Mouse (Mus musculus): ENCODE data around the gene Lrrn2.
"Not testable (repeated sequence)": the region's sequence is repeated elsewhere in the genome, so short reads cannot be mapped to it uniquely, and the experiment has no call there.

Gene Lrrn2

GRCm38 (mm10) chr1:132934856-132935255 is 54.8 kb downstream of the Lrrn2 start:
- peak; percentile 55 for DNase-seq

GRCm38 (mm10) chr1:132937296-132938030 is 57.4 kb downstream of the Lrrn2 start:
- DNase-seq, result no peak

- DNase-seq, result peak; percentile 51
Observed at GRCm38 (mm10) chr1:132938975-132939374, 58.9 kb downstream of the Lrrn2 start.

GRCm38 (mm10) chr1:132945826-132946225 is 65.8 kb downstream of the Lrrn2 start:
- no peak for DNase-seq

GRCm38 (mm10) chr1:132947811-132948210 is 67.7 kb downstream of the Lrrn2 start:
- DNase-seq, result no peak

GRCm38 (mm10) chr1:132956809-132957208 is 76.7 kb downstream of the Lrrn2 start:
- no peak for DNase-seq

- no peak for DNase-seq
Observed at GRCm38 (mm10) chr1:132961751-132962150, 81.7 kb downstream of the Lrrn2 start.

GRCm38 (mm10) chr1:132964106-132964505 is 84.0 kb downstream of the Lrrn2 start:
- DNase-seq, result no peak

- no peak for DNase-seq
Observed at GRCm38 (mm10) chr1:132964691-132965090, 84.6 kb downstream of the Lrrn2 start.

GRCm38 (mm10) chr1:132968659-132969058 is 88.6 kb downstream of the Lrrn2 start:
- DNase-seq, result no peak

GRCm38 (mm10) chr1:132977402-132977801 is 97.3 kb downstream of the Lrrn2 start:
- no peak for DNase-seq

- DNase-seq, result no peak
Observed at GRCm38 (mm10) chr1:132981232-132981631, 101.2 kb downstream of the Lrrn2 start.

GRCm38 (mm10) chr1:132982728-132983127 is 102.7 kb downstream of the Lrrn2 start:
- peak; percentile 42 for DNase-seq

GRCm38 (mm10) chr1:132988556-132989459 is 108.7 kb downstream of the Lrrn2 start:
- not testable (repeated sequence) for DNase-seq

Data from layer of hippocampus, adult 9-11 months (tissue).